Mouse (Mus musculus) skeletal muscle tissue, adult 2 months (tissue): ENCODE data around the gene Zfp580.
A peak's percentile ranks its signal among the peaks of the same experiment; 100 is the strongest.
"Not testable (repeated sequence)": the region's sequence is repeated elsewhere in the genome, so short reads cannot be mapped to it uniquely, and the experiment has no call there.

Experiments
- DNase-seq: peaks from one replicate; pipeline ENCODE4 v3.0.0-alpha.2; 2012; ENCODE audit warnings: low read depth, low spot score

Gene Zfp580

GRCm38 (mm10) chr7:5051193-5052192 is at the start of gene Zfp580:
TSS of gene Zfp580 (plus strand) at chr7:5051538.
- DNase-seq = peak; percentile 35

- DNase-seq = not testable (repeated sequence)
Measured at GRCm38 (mm10) chr7:5002876-5003275, 48.5 kb upstream of the Zfp580 start.

- no peak for DNase-seq
Measured at GRCm38 (mm10) chr7:5008229-5008628, 43.1 kb upstream of the Zfp580 start.

- DNase-seq = no peak
Measured at GRCm38 (mm10) chr7:5012681-5013513, 38.4 kb upstream of the Zfp580 start.

GRCm38 (mm10) chr7:5014251-5015117 is 36.9 kb upstream of the Zfp580 start, which contains the start of the genes Zfp524 and Fiz1:
TSS of gene Zfp524 (plus strand) at chr7:5014415.
TSS of gene Fiz1 (minus strand) at chr7:5014697.
- peak; percentile 95 for DNase-seq

DNA sequence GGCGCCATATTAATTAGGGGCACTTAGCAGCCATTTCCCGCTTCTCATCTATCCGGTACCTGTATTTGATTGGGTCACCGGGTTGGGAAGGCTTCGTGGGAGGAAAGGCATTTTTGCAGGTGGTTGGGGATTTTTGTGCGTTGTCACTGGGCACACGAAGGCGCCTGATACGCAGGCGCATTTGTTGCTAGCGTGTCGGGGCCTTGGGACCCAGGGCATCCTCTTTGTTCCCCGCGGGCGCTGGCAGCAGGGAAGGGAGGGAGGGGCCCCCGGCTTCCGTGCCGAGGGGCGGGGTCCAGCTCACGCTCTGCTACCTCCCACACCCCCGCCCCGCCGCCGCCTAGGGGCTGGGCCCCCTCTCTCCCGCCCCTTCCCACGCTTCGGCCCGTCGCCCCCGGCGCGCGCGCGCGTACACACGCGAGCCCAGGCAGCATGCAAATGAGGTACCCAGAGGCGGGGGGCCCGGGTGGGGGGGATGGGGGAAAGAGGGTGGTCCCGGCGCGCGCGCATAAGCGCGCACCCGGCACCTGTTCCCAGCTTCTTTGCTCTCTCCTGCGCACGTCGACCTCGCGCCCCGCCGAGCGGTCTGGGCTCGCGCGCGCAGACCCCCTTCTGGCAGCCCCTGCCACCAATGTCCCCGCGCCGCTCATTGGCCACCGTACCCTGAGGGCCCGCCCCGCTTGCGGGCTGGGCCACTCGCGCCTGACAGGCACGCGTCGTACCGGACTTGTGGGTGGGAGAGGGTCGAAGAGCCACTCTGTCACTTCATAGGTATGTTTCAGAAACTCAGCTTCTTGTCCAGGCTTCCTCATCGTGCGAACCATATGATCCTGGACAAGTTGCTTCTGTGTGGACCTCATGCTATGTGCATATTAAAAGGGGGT is 36.0 kb upstream of the Zfp580 start, which contains the start of gene Gm44973:
Gene Gm44973, plus strand, starts transcription at position 379 of the 884 bp plus-strand sequence.
- DNase-seq = peak; percentile 90

- DNase-seq = no peak
Measured at GRCm38 (mm10) chr7:5016057-5016456, 35.3 kb upstream of the Zfp580 start.

DNA sequence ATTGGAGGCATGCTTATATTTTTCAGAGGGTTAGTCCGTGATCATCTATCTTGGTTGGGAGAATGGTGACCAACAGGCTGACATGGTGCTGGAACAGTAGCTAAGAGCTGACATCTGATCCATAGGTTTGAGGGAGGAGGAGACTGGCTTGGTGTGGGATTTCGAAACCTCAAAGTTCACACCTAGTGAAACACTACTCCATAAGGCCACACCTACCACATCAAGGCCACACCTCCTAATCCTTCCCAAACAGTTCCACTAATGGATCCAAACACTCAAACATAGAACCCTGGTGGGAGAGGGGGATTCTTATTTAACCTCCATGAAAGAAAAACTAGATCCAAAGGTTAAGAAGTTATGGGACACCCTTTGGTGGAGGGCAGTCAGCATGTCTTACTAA is 34.4 kb upstream of the Zfp580 start:
- no peak for DNase-seq

DNA sequence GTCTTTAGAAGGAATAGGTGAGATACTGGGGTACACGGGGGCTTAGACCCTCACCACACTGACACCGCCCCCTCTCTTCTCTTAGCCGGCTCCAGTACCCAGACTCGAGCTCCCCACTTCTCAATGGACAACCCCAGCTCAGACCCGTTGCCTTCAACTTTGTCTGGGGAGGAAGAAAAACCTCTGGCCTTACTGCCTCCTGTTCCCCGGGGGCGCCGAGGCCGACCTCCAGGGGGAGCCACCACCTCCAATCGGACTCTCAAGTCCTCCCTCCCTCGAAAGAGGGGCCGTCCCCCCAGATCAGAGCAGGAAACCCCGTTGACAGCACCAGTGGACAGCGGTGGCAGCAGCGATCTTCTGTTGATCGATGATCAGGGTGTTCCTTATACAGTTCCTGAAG is 34.0 kb upstream of the Zfp580 start:
- DNase-seq = no peak

- no peak for DNase-seq
Measured at GRCm38 (mm10) chr7:5017931-5018330, 33.4 kb upstream of the Zfp580 start.

GRCm38 (mm10) chr7:5019576-5019975 is 31.8 kb upstream of the Zfp580 start:
- DNase-seq = not testable (repeated sequence)

DNA sequence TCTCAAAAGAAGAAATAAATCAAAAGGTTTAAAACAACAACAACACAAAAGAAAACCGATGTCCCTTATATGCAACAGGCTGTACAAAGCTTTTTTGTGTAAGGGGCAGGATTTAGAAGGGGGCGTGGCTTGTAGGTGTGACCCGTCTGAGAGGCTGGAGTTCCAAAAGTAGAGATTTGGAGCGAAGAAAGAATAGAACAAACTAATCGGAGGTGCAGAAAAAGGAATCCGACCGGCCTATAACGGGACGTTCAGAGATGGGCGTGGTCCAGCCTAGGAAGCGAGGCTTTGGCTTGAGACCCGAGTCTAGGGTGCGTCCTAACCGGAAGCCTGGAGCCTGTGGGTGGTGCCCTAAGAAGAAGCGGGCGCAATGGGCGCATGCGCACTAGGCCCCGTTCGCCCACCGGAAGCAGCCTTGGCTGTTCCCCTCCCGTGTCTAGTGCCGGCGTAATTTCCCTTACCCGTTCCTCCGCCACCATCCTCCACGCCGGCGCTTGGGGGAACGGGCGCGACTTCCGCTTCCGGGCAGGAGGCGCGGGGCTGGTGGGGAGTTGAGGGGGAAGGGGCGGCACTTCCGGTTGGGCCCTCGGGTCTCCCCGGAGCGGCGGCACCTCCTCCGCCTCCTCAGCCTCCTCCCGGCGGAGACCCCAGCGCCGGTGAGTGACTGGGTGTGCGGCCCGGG is 31.2 kb upstream of the Zfp580 start, which contains the start of the genes Zfp865 and Ccdc106:
Gene Zfp865, plus strand, starts transcription at position 377 of the 682 bp plus-strand sequence.
Gene Ccdc106, plus strand, starts transcription at position 554 of the 682 bp plus-strand sequence.
- DNase-seq = peak; percentile 99

- DNase-seq = no peak
Measured at GRCm38 (mm10) chr7:5020685-5021084, 30.7 kb upstream of the Zfp580 start.

GRCm38 (mm10) chr7:5021197-5021596 is 30.1 kb upstream of the Zfp580 start:
- no peak for DNase-seq

- DNase-seq = no peak
Measured at GRCm38 (mm10) chr7:5029543-5029942, 21.8 kb upstream of the Zfp580 start.

DNA sequence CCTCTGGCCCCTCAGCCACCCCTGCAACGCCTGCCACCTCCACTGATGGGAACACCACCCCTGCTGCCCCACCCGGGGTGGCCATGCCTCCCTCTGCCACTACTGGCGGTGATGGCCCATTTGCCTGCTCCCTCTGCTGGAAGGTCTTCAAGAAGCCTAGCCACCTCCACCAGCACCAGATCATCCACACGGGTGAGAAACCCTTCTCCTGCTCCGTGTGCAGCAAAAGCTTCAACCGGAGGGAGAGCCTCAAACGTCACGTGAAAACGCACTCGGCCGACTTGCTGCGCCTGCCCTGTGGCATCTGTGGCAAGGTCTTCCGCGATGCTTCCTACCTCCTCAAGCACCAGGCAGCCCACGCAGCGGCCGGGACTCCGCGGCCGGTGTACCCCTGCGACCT is 21.4 kb upstream of the Zfp580 start:
- no peak for DNase-seq

GRCm38 (mm10) chr7:5030554-5031275 is 20.6 kb upstream of the Zfp580 start:
- DNase-seq = no peak

GRCm38 (mm10) chr7:5031496-5031895 is 19.8 kb upstream of the Zfp580 start:
- no peak for DNase-seq

GRCm38 (mm10) chr7:5033818-5034217 is 17.5 kb upstream of the Zfp580 start, which contains the start of gene 4632433K11Rik:
TSS of gene 4632433K11Rik (plus strand) at chr7:5034118.
- no peak for DNase-seq
